Mouse (Mus musculus) E14TG2a.4 (cell line): ENCODE results near the gene Caskin2.

Source experiments
- H3K27me3 ChIP-seq: 2 replicates; pipeline ENCODE4 v1.6.1; 2014; ENCODE audit warnings: low read length, control low read depth; ENCODE audit not compliant: insufficient read depth
- H3K36me3 ChIP-seq: 2 replicates; pipeline ENCODE4 v1.6.1; 2014; ENCODE audit warnings: low read length, control low read depth; ENCODE audit not compliant: insufficient read depth
- H3K4me1 ChIP-seq: replicated peaks from 2 replicates; pipeline ENCODE4 v1.6.1; 2014; ENCODE audit warnings: low read depth, low read length, control low read depth
- H3K4me3 ChIP-seq: replicated peaks from 2 replicates; pipeline ENCODE4 v1.5.1; 2014; ENCODE audit warnings: mild to moderate bottlenecking, low read length
- H3K9me3 ChIP-seq: 2 replicates; pipeline ENCODE4 v1.6.1; 2014; ENCODE audit warnings: low read length, control low read depth
- CTCF ChIP-seq: conservative IDR thresholded peaks from 2 replicates; pipeline ENCODE4 v1.5.1; 2014; ENCODE audit warnings: low read length
- NANOG ChIP-seq: IDR thresholded peaks from 2 replicates; pipeline ENCODE4 v1.6.1; 2014; ENCODE audit warnings: borderline replicate concordance, low read length, mixed read lengths
- POU5F1 ChIP-seq: IDR thresholded peaks from 2 replicates; pipeline ENCODE4 v1.6.1; 2014; ENCODE audit warnings: low read length, borderline replicate concordance

Caskin2 gene

GRCm38 (mm10) chr11:115823774-115824740 is 10.6 kb upstream of the Caskin2 start, which contains the start of gene Llgl2:
Gene Llgl2, plus strand, starts transcription at chr11:115824049.
- peaks cover 50% of the 10 kb centered on the region for H3K36me3 ChIP-seq
- H3K9me3 ChIP-seq: no peaks in the 10 kb centered on the region
- no peak for TF ChIP-seq POU5F1
- TF ChIP-seq NANOG: no peak
- TF ChIP-seq CTCF: no peak
- no peaks in the 10 kb centered on the region for H3K27me3 ChIP-seq
- H3K4me1 ChIP-seq: peaks cover 77% of the 10 kb centered on the region
- peak within 1 kb of the TSS; percentile 93 for H3K4me3 ChIP-seq

DNA sequence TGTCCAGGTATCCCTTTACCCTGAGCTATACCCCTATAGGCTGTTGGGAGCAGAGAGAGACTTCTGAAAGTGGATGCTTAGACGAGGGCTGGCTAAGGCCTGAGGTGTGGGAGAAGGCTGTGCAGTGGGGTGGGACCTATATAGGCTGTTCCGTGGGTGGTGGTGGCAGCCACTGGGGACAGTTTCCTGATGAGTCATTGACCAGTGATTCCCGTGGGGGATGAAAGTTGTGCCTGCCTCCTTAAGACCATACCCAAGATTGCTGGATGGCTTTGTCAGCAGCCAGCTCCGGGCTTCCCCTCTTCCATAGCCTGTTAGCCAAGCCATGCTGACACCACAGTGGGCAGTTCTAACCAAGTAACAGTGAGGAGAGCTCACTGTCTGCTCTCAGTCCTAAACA is 7.6 kb upstream of the Caskin2 start:
- Histone ChIP-seq H3K4me3 (no peak overlapping the region), H3K27me3 (no peaks in the 10 kb centered on the region), H3K9me3 (no peaks in the 10 kb centered on the region), H3K36me3 (peaks cover 66% of the 10 kb centered on the region), H3K4me1 (peaks cover 48% of the 10 kb centered on the region)
- no peak for TF ChIP-seq POU5F1
- TF ChIP-seq CTCF: no peak
- no peak for TF ChIP-seq NANOG

GRCm38 (mm10) chr11:115819915-115820623 is 6.6 kb upstream of the Caskin2 start:
- H3K27me3 ChIP-seq: peaks cover 6% of the 10 kb centered on the region
- H3K4me3 ChIP-seq: no peak overlapping the region
- TF ChIP-seq NANOG (no peak), POU5F1 (no peak), CTCF (no peak)
- H3K36me3 ChIP-seq: peaks cover 71% of the 10 kb centered on the region
- H3K9me3 ChIP-seq: no peaks in the 10 kb centered on the region
- H3K4me1 ChIP-seq: peaks cover 49% of the 10 kb centered on the region

GRCm38 (mm10) chr11:115817331-115817730 is 3.9 kb upstream of the Caskin2 start:
- peaks cover 45% of the 10 kb centered on the region for H3K4me1 ChIP-seq
- TF ChIP-seq CTCF (no peak), NANOG (no peak), POU5F1 (no peak)
- H3K9me3 ChIP-seq: no peaks in the 10 kb centered on the region

DNA sequence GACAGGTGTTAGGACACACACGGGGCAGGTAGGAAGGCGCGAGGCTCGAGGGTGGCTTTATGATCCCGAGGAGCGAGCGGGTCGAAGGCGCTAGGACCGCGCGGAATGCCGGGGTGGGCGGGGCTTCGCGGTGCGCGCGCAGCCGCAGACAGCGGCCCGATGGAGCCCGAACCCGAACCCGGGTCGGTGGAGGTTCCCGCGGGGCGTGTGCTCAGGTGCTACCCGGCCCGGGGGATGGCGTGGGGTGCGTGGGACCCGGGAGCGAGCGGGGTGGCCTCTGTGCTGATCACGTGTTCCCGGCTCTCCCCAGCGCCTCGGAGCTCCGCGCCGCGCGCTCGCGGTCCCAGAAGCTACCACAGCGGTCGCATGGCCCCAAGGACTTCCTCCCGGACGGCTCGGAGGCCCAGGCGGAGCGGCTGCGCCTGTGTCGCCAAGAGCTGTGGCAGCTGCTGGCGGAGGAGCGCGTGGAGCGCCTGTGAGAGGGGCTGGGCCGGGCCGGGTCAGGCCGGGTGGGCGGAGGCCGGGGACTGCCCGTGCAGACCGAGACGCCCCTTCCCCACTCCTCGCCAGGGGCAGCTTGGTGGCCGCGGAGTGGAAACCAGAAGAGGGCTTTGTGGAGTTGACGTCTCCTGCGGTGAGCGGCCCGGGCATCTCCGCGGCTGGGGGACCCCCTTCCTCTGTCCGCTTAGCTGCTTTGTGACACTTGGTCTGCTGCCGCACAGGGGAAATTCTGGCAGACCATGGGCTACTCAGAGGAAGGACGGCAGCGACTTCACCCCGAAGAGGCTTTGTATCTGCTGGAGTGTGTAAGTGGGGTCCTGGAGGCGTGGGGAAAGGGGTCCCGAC is 1.4 kb upstream of the Caskin2 start, which contains the start of gene Tsen54:
Gene Tsen54 (plus strand): TSS at position 120 of the 846 bp plus-strand sequence.
- Histone ChIP-seq H3K4me3 (peak within 1 kb of the TSS; percentile 97), H3K9me3 (no peaks in the 10 kb centered on the region), H3K4me1 (peaks cover 52% of the 10 kb centered on the region), H3K36me3 (peaks cover 58% of the 10 kb centered on the region), H3K27me3 (peaks cover 26% of the 10 kb centered on the region)
- TF ChIP-seq POU5F1 (no peak), CTCF (no peak), NANOG (no peak)

More at GRCm38 (mm10) chr11:115817331-115817730, 3.9 kb upstream of the Caskin2 start:
- Histone ChIP-seq H3K27me3 (peaks cover 11% of the 10 kb centered on the region), H3K36me3 (peaks cover 63% of the 10 kb centered on the region), H3K4me3 (no peak overlapping the region)

GRCm38 (mm10) chr11:115812533-115813420 is 662 bp downstream of the Caskin2 start:
- peak overlapping the region; percentile 97 for H3K4me3 ChIP-seq
- no peaks in the 10 kb centered on the region for H3K9me3 ChIP-seq
- no peak for TF ChIP-seq CTCF
- no peak for TF ChIP-seq NANOG
- no peak for TF ChIP-seq POU5F1
- H3K36me3 ChIP-seq: peaks cover 42% of the 10 kb centered on the region
- peaks cover 26% of the 10 kb centered on the region for H3K27me3 ChIP-seq
- peaks cover 68% of the 10 kb centered on the region for H3K4me1 ChIP-seq

GRCm38 (mm10) chr11:115812095-115812494 is 1.3 kb downstream of the Caskin2 start:
- no peak for TF ChIP-seq POU5F1
- no peak for TF ChIP-seq NANOG
- no peak for TF ChIP-seq CTCF
- Histone ChIP-seq H3K4me1 (peaks cover 75% of the 10 kb centered on the region), H3K27me3 (peaks cover 26% of the 10 kb centered on the region)

More at GRCm38 (mm10) chr11:115812095-115812494, 1.3 kb downstream of the Caskin2 start:
- H3K9me3 ChIP-seq: no peaks in the 10 kb centered on the region
- H3K4me3 ChIP-seq: peak overlapping the region; percentile 97; the same call in 1 of the 2 replicates
- peaks cover 36% of the 10 kb centered on the region for H3K36me3 ChIP-seq
